In the genomic region with DNA sequence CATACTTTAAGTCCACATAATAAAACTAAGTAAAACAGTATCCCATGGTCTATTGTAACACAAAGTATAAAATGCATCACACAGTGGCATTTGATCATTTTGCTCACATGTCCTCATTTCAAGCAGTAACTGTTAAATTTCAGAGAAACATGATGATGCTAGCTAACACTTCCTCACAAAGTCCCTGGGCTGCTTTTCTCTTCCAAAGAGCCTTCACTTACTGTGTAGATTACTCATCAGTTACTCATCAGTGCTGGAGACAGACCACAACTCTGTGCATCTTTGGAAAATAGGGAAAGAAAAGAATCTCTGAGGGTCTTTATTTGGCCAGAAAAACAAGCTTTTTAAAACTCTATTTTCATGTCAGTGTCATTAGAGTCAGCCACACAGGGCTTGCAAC, we compare ENCODE assay signal across 29 mouse cellular contexts.
A peak's percentile ranks its signal among the peaks of the same experiment; 100 is the strongest.
DNase-seq lines count a peak whose midpoint lies in the region; ATAC-seq and TF ChIP-seq lines count a peak whose summit lies in the region.
"Had no signal": no experiment of that assay in that cellular context is flagged by ENCODE, and none has a peak within 500 bp of the region (broad histone marks: within the 10 kb centered on the region; RNA-seq: fewer than 3 reads in every experiment).

No protein-coding gene starts in this region.

- no peaks in the 10 kb centered on the region for H3K27me3 ChIP-seq in midbrain, embryonic 10.5 days (ENCODE audit: low read depth, poor library complexity, severe bottlenecking)
- no peaks in the 10 kb centered on the region for H3K27me3 ChIP-seq in midbrain, embryonic 15.5 days (replicated peaks)
- no peaks in the 10 kb centered on the region for H3K27me3 ChIP-seq in C2C12 (ENCODE audit: control insufficient read depth, insufficient read depth, insufficient read length)
- H3K27me3 ChIP-seq: CH12.LX; embryonic facial prominence, embryonic 12.5 days; embryonic facial prominence, embryonic 15.5 days; forebrain, embryonic 12.5 days; heart, embryonic 13.5 days had no signal

- no peak for ATAC-seq in midbrain, embryonic 15.5 days (replicated peaks)
- ATAC-seq: activated CD4-positive, CD25-positive, alpha-beta regulatory T cell, adult 4 months; forebrain, embryonic 16.5 days; hindbrain, postnatal 0 days; inflammation-experienced regulatory T-cells, adult 6 months; intestine, embryonic 16.5 days had no signal

- no peaks in the 10 kb centered on the region for H3K36me3 ChIP-seq in midbrain, embryonic 10.5 days
- H3K36me3 ChIP-seq in midbrain, embryonic 15.5 days (replicated peaks) = no peaks in the 10 kb centered on the region
- H3K36me3 ChIP-seq in C2C12 (ENCODE audit: control insufficient read depth, insufficient read depth) = no peaks in the 10 kb centered on the region
- H3K36me3 ChIP-seq: embryonic facial prominence, embryonic 12.5 days; embryonic facial prominence, embryonic 15.5 days; forebrain, embryonic 12.5 days; G1E; heart, embryonic 10.5 days; heart, embryonic 13.5 days had no signal

- no peak overlapping the region for H3ac ChIP-seq in C2C12 (ENCODE audit: control insufficient read depth, insufficient read length, low read depth)

- no peaks in the 10 kb centered on the region for H3K79me2 ChIP-seq in C2C12 (ENCODE audit: control insufficient read depth, insufficient read depth)

- H3K4me3 ChIP-seq in midbrain, embryonic 10.5 days = no peak overlapping the region
- H3K4me3 ChIP-seq in midbrain, embryonic 15.5 days = no peak overlapping the region
- H3K4me3 ChIP-seq in C2C12 (ENCODE audit: insufficient read depth, poor library complexity, severe bottlenecking) = no peak overlapping the region
- H3K4me3 ChIP-seq: embryonic facial prominence, embryonic 12.5 days; embryonic facial prominence, embryonic 15.5 days; forebrain, embryonic 12.5 days; heart, adult 2 months; heart, embryonic 10.5 days; heart, embryonic 13.5 days had no signal

- no peak overlapping the region for H3K9ac ChIP-seq in midbrain, embryonic 15.5 days
- H3K9ac ChIP-seq: embryonic facial prominence, embryonic 12.5 days; embryonic facial prominence, embryonic 15.5 days; forebrain, embryonic 12.5 days; heart, embryonic 13.5 days; hindbrain, embryonic 14.5 days had no signal

- peak overlapping the region; percentile 42; the same call in 1 of the 2 replicates for H3K27ac ChIP-seq in midbrain, embryonic 10.5 days (replicated peaks)
- no peak overlapping the region for H3K27ac ChIP-seq in midbrain, embryonic 15.5 days
- H3K27ac ChIP-seq: embryonic facial prominence, embryonic 12.5 days; embryonic facial prominence, embryonic 15.5 days; forebrain, embryonic 12.5 days; heart, adult 2 months; heart, embryonic 10.5 days; heart, embryonic 13.5 days; hindbrain, embryonic 14.5 days; hindbrain, postnatal 0 days had no signal

- TF ChIP-seq CTCF in C2C12 (IDR thresholded peaks at IDR 0.05; ENCODE audit: control insufficient read depth, insufficient read depth, insufficient read length) = no peak

- no peak overlapping the region for H3K4me2 ChIP-seq in midbrain, embryonic 15.5 days
- H3K4me2 ChIP-seq: embryonic facial prominence, embryonic 12.5 days; embryonic facial prominence, embryonic 15.5 days; forebrain, embryonic 12.5 days; heart, embryonic 13.5 days; hindbrain, embryonic 14.5 days had no signal

- intact Hi-C loops in gastrocnemius, postnatal 36 days (cut with DNase I) = no loop called here

- H3K9me3 ChIP-seq in midbrain, embryonic 10.5 days (replicated peaks) = no peaks in the 10 kb centered on the region
- no peaks in the 10 kb centered on the region for H3K9me3 ChIP-seq in midbrain, embryonic 15.5 days
- H3K9me3 ChIP-seq: embryonic facial prominence, embryonic 12.5 days; embryonic facial prominence, embryonic 15.5 days; forebrain, embryonic 12.5 days; G1E; heart, embryonic 10.5 days; heart, embryonic 13.5 days had no signal

- no peaks in the 10 kb centered on the region for H3K79me3 ChIP-seq in C2C12 (ENCODE audit: low read depth)

- peaks cover 17% of the 10 kb centered on the region for H3K4me1 ChIP-seq in midbrain, embryonic 10.5 days
- H3K4me1 ChIP-seq in midbrain, embryonic 15.5 days = no peaks in the 10 kb centered on the region; the same call in 1 of the 2 replicates
- H3K4me1 ChIP-seq: embryonic facial prominence, embryonic 12.5 days; embryonic facial prominence, embryonic 15.5 days; heart, embryonic 10.5 days; heart, embryonic 13.5 days had no signal

- DNase-seq in midbrain, embryonic 10.5 days (ENCODE audit: low spot score) = no peak
- DNase-seq in NIH3T3 (ENCODE audit: low read depth) = peak; percentile 24
- DNase-seq in gastrocnemius, postnatal 36 days = no peak
- DNase-seq in kidney, adult 9 months = no peak
- DNase-seq: adrenal gland, adult 8-10 months; adrenal gland, postnatal 25 days; cerebellum, adult 11 months; cerebellum, adult 2 months; cerebellum, adult 9-11 months; cerebellum, postnatal 25 days; gastrocnemius, postnatal 25 days; heart, adult 2 months; heart, postnatal 14 days; heart, postnatal 4 days had no signal

TF ChIP-seq in C2C12, 6 proteins besides CTCF, POLR2A, EP300 and RAD21:
- TF ChIP-seq FOSL1 (IDR thresholded peaks at IDR 0.05; ENCODE audit: insufficient read depth, low read length, poor library complexity, severe bottlenecking) = peak; percentile 18
- TF ChIP-seq CEBPB (IDR thresholded peaks at IDR 0.05; ENCODE audit: low read depth) = no peak
